Mouse (Mus musculus) limb, embryonic 11.5 days (tissue): Measurements from ENCODE around the gene Mettl25. TPM values are rescaled to one million over a fixed set of nuclear protein-coding genes. Genes with fewer than 3 reads are reported as not detected.

Source experiments
- ATAC-seq: fragments of 200-750 bp; cut with Nextera tagmentation; 2 replicates; pipeline ENCODE4 v1.8.0; 2017; ENCODE audit warnings: low read depth; ENCODE audit not compliant: insufficient number of reproducible peaks, low FRiP score, low TSS enrichment
- DNase-seq: peaks from one replicate; pipeline ENCODE4 v3.0.0-alpha.2; 2015; ENCODE audit warnings: low spot score
- H3K27ac ChIP-seq: fragments of 300-500 bp; sonication (generic); replicated peaks from 2 replicates; pipeline ENCODE4 v1.5.1; 2014; ENCODE audit warnings: low read depth, mild to moderate bottlenecking, low read length
- H3K27me3 ChIP-seq: fragments of 300-500 bp; sonication (generic); 2 replicates; pipeline ENCODE4 v1.6.1; 2014; ENCODE audit warnings: mild to moderate bottlenecking, low read length, mixed read lengths; ENCODE audit not compliant: control insufficient read depth, insufficient read depth
- H3K36me3 ChIP-seq: fragments of 300-500 bp; sonication (generic); 2 replicates; pipeline ENCODE4 v1.6.1; 2014; ENCODE audit warnings: mild to moderate bottlenecking, low read length, moderate library complexity, mixed read lengths; ENCODE audit not compliant: control insufficient read depth, insufficient read depth
- H3K4me1 ChIP-seq: fragments of 300-500 bp; sonication (generic); 2 replicates; pipeline ENCODE4 v1.6.1; 2014; ENCODE audit warnings: low read length, mixed read lengths; ENCODE audit not compliant: control insufficient read depth, insufficient read depth
- H3K4me2 ChIP-seq: fragments of 300-500 bp; sonication (generic); 2 replicates; pipeline ENCODE4 v1.6.1; 2014; ENCODE audit warnings: low read depth, mild to moderate bottlenecking, moderate library complexity; ENCODE audit not compliant: severe bottlenecking
- H3K4me3 ChIP-seq: fragments of 300-500 bp; sonication (generic); 2 replicates; pipeline ENCODE4 v1.5.1; 2014; ENCODE audit warnings: low read depth, low read length
- H3K9ac ChIP-seq: fragments of 300-500 bp; sonication (generic); 2 replicates; pipeline ENCODE4 v1.6.1; 2014; ENCODE audit warnings: mild to moderate bottlenecking, low read length
- H3K9me3 ChIP-seq: fragments of 300-500 bp; sonication (generic); 2 replicates; pipeline ENCODE4 v1.6.1; 2016; ENCODE audit warnings: low read length; ENCODE audit not compliant: control insufficient read depth
- WGBS: fragments of 180-500 bp; shearing (Covaris S2); extraction: QIAGEN DNeasy Blood & Tissue Kit; methylation state at CpG from one replicate; pipeline ENCODE4 v1.1.7; 2014; 5-methylcytosine and 5-hydroxymethylcytosine counted together
- polyA plus RNA-seq: library from polyadenylated mRNA; unstranded; fragments of >200 nt; fragmentation: Nextera tagmentation; extraction: Ambion mirVana; gene quantifications from 2 replicates; pipeline ENCODE4 v1.2.1, GENCODE M21; 2014

The Mettl25 gene
- polyA plus RNA-seq: 13.3 and 15.0 TPM in 2 replicates

DNA sequence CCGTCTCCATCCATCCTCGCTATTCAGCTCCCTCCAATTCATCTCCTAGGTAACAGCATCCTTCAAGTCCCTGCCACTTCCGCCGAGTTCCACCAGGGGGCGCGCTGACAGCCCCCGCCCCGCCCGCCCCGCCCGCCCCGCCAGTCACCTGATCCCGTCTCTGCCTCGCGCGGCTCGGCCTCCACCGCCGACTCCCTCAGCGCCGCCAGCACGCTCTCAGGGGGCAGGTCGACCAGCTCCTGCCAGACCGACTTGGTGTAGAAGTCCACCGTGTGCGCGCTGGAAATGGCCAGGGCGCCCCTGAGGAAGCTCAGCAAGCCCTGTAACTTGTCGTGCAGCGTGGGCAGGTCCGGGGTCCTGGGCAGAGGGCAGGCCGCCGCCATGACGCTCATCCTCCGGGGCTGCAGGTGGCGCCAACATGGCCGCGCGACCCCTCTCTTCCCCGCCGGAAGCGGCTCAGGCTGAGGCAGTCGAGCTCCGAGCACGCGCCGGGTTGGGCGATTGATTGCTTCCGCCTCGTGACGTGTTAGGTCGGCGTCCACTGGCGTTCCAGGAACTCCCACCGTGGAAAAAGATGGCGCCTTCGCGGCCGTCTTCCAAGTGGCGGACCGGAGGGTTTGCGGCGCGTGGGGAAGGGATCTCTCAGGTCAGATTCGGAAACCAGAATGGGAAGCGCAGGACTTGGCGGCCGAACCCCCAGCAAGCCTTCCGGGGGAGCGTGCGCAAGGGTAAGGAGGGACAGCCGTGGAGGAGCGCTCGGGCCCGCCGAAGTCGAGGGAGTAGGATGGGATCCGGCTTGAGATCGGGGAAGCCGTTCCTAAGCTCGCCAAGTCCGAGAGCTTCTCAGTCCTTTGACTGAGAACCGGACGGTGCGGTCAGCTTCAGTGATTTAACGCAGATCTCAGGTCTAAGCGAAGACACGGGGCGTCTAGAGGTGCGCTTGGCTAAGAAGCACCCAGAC, at the start of gene Mettl25, which contains the start of gene Ccdc59:
Gene Mettl25 (minus strand): TSS at position 453 of the 961 bp plus-strand sequence.
Gene Ccdc59 (plus strand): TSS at position 140 of the 961 bp plus-strand sequence.
- peak within 1 kb of the TSS; percentile 85 for H3K4me3 ChIP-seq
- ATAC-seq (peak; percentile 99), DNase-seq (peak; percentile 99)
- peak within 1 kb of the TSS; percentile 77 for H3K27ac ChIP-seq
- H3K27me3 ChIP-seq: no peaks in the 10 kb centered on the region
- peak within 1 kb of the TSS; percentile 54 for H3K4me2 ChIP-seq
- H3K36me3 ChIP-seq: peaks cover 4% of the 10 kb centered on the region; the same call in 1 of the 2 replicates
- under 1% methylated on average over 86 of the region's 90 CpGs for WGBS
- H3K4me1 ChIP-seq: 0 out of 2 replicates have a peak, but pooled peaks cover 3% of the 10 kb centered on the region
- H3K9me3 ChIP-seq: no peaks in the 10 kb centered on the region
- H3K9ac ChIP-seq: peak within 1 kb of the TSS; percentile 77

DNA sequence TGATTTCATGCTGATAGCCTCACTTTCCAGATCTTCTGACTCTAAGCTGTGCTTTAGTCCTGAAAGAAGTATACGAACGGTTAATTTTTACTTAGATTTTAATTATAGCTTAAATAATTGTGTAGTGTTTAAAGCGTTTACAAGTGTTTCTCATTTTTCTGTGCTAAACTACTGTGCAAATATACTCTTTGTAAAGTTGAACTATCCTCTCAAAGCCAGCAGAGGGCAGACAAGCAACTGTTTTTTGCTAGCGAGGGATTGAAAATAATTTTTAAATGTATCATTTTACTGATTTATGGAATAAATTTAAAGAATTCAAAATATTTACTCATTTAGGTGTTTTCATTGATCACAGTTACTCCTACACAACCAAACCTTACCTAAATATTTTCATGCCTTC, 26.1 kb upstream of the Mettl25 start:
- Histone ChIP-seq H3K36me3 (no peaks in the 10 kb centered on the region), H3K9ac (no peak overlapping the region), H3K27me3 (no peaks in the 10 kb centered on the region), H3K9me3 (no peaks in the 10 kb centered on the region), H3K4me2 (no peak overlapping the region), H3K4me1 (no peaks in the 10 kb centered on the region), H3K4me3 (no peak overlapping the region), H3K27ac (no peak overlapping the region)
- DNase-seq (no peak), ATAC-seq (no peak)
- WGBS: 43% methylated on average over 4 of the region's 4 CpGs

DNA sequence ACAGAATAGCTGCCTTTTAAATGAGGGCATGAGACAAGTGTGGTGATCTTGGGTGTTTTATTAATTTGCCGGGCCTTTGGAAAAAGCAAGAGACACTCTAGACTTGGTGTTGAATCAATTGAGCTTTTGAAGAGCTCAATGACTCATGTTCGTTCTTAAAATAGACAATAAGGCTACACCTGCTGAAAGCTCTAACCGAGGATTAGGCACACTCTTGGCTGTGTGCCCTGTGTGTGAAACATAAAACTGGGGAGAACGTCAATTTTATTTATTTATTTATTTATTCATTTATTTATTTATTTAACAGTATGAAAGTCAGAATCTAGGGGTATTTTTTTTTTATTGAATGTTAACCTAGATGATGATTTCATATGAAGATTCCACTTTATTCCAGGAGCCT, 10.0 kb upstream of the Mettl25 start:
- H3K27ac ChIP-seq: no peak overlapping the region
- H3K4me1 ChIP-seq: no peaks in the 10 kb centered on the region
- H3K4me2 ChIP-seq: no peak overlapping the region
- 91% methylated on average over 4 of the region's 4 CpGs for WGBS
- no peaks in the 10 kb centered on the region for H3K9me3 ChIP-seq
- H3K9ac ChIP-seq: no peak overlapping the region
- ATAC-seq (no peak), DNase-seq (no peak)
- H3K27me3 ChIP-seq: no peaks in the 10 kb centered on the region
- peaks cover 3% of the 10 kb centered on the region; the same call in 1 of the 2 replicates for H3K36me3 ChIP-seq
- no peak overlapping the region for H3K4me3 ChIP-seq

DNA sequence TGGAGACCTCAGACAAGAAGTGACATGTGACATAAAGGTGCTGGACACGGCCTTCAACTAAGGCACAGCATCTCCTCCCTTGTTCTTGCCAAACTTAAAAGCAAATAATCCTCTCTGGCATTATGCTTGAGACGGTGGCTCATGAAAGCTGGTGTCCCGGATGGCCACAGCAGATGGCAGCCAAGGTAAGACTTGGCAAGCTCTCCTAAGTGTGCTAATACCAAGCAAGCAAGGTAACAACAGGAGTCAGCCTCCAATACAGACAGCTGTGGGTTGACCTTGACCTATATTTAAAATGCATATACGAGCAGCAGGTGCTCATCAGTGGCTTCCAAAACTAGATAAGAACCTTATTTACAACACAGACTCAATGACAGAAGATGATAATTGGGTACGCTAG, 9.1 kb upstream of the Mettl25 start:
- WGBS: 89% methylated on average over 5 of the region's 5 CpGs
- Histone ChIP-seq H3K27ac (no peak overlapping the region), H3K27me3 (no peaks in the 10 kb centered on the region), H3K4me3 (no peak overlapping the region), H3K9ac (no peak overlapping the region), H3K4me1 (no peaks in the 10 kb centered on the region), H3K9me3 (no peaks in the 10 kb centered on the region), H3K36me3 (peaks cover 5% of the 10 kb centered on the region; the same call in 1 of the 2 replicates), H3K4me2 (no peak overlapping the region)
- ATAC-seq (no peak), DNase-seq (no peak)

DNA sequence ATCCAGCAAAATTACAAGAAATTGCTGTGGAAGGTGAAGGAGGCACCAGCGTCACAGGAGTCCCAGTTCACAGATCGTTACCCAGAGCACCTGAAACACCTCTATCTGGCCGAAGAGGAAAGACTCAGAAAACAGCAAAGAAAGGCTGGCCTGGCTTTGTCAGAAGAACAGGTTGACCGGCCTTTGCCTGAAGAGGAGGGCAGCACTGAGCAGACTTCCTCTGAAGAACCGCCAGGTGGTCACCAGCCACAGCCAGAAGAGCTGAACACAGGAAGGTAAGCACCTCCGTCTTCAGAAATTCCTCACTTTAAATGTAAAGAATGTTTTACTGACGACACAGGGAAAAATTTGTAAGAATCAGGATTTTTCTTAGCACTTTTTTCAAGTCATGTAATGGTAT, 1.4 kb upstream of the Mettl25 start:
- DNase-seq: no peak
- 80% methylated on average over 7 of the region's 7 CpGs for WGBS
- peaks cover 4% of the 10 kb centered on the region; the same call in 1 of the 2 replicates for H3K36me3 ChIP-seq

DNA sequence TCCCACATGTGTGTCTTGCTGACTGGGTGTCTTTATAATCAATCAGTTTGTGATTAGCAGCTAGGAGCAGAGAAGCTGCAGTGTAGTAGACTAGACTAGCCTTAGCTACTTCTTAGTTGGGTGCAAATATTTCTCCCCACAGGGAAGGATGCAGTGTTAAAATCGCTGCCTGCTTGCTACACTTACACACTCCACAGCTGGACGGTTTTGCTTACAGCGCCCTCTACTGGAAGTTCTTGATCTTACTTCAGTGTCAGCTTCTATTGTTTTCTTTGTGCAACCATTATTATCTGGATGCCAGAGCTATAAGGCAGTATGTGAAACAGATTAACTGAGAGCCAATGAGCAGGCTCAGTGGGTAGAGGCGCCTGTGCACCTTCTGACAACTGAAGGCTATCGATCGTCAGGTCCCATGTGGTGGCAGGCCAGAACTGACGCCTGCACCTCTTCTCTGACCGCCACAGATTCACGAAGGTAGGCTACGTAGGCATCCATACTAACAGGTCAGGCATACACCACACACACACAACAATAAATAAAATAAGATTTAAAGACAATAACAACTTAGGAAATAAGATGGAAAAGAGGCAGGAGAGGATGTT, 6.5 kb downstream of the Mettl25 start:
- Histone ChIP-seq H3K4me3 (no peak overlapping the region), H3K36me3 (no peaks in the 10 kb centered on the region), H3K9ac (no peak overlapping the region), H3K9me3 (no peaks in the 10 kb centered on the region), H3K4me2 (no peak overlapping the region), H3K27ac (no peak overlapping the region), H3K4me1 (no peaks in the 10 kb centered on the region), H3K27me3 (no peaks in the 10 kb centered on the region)
- ATAC-seq (peak; percentile 67; the same call in 1 of the 2 replicates), DNase-seq (peak; percentile 62)
- 64% methylated on average over 10 of the region's 10 CpGs for WGBS

More for the DNA sequence above, 1.4 kb upstream of the Mettl25 start:
- H3K4me2 ChIP-seq: no peak overlapping the region
- H3K4me3 ChIP-seq: no peak overlapping the region
- no peak overlapping the region for H3K27ac ChIP-seq
- H3K9ac ChIP-seq: no peak overlapping the region
- no peak for ATAC-seq
- H3K9me3 ChIP-seq: no peaks in the 10 kb centered on the region
- no peaks in the 10 kb centered on the region for H3K27me3 ChIP-seq
- H3K4me1 ChIP-seq: 0 out of 2 replicates have a peak, but pooled peaks cover 3% of the 10 kb centered on the region

DNA sequence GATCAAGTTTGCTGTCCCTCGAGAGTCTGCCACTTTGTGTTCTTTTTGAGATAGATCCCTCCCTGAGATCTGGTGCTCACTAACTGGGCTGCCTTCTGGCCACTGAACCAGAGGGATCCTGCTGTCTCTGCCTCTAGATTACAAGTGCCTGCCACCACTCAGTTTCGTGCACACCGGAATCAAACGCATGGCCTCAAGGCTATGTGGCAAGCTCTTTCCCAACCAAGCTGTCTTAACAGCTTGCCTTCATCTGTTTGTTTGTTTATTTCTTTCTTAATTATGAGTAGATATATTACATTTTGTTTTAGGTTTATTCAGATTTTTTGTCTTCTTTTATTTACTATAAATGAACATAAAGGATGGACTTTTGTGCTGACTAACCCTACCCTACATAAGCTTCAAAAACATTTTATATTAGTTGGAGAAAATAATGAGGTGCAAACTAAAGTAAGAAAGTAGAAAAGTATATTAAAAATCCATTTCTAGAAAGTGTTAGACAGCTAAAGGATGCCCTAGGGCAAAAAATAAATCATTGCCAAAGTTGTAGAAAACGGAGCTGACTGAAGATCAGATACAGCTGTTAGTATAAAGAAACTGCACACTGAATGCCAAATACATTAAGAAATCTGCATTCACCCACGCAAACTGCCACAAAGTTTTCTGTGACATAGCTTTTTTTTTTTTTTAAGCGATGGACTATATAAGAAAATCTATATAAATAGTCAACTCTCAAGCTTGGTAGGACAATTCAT, 34.7 kb downstream of the Mettl25 start:
- no peak overlapping the region for H3K9ac ChIP-seq
- H3K27ac ChIP-seq: no peak overlapping the region
- DNase-seq (no peak), ATAC-seq (0 out of 2 replicates have a peak, but pooled peaks have one; percentile 26)
- H3K27me3 ChIP-seq: no peaks in the 10 kb centered on the region
- H3K4me2 ChIP-seq: no peak overlapping the region
- no peak overlapping the region for H3K4me3 ChIP-seq
- no peaks in the 10 kb centered on the region for H3K36me3 ChIP-seq
- H3K9me3 ChIP-seq: no peaks in the 10 kb centered on the region
- 58% methylated on average over 7 of the region's 7 CpGs for WGBS
- 0 out of 2 replicates have a peak, but pooled peaks cover 5% of the 10 kb centered on the region for H3K4me1 ChIP-seq

DNA sequence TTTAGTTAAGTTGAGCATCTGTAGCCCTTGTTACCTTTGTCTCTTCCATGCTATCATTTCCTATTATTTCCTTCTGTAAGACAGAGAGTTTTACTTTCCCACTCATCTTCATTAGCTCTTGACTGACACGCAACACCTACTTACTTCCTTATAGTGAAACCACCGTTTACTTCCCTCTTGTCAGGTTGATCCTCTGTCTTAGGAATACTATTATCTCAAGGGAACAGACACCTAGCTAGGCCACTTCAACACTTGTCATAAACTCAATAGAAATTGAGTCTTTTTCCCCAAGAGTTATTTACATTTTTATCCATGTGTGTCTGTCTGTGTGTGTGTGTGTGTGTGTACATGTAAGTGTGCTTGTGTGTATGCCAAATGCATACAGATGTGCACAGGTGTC, 37.7 kb downstream of the Mettl25 start:
- Histone ChIP-seq H3K27ac (no peak overlapping the region), H3K4me2 (no peak overlapping the region), H3K4me3 (no peak overlapping the region), H3K36me3 (no peaks in the 10 kb centered on the region), H3K9me3 (no peaks in the 10 kb centered on the region), H3K27me3 (no peaks in the 10 kb centered on the region), H3K4me1 (0 out of 2 replicates have a peak, but pooled peaks cover 6% of the 10 kb centered on the region), H3K9ac (no peak overlapping the region)
- DNase-seq (no peak), ATAC-seq (no peak)
- WGBS: 90% methylated on average over 2 of the region's 2 CpGs
